Mouse (Mus musculus) megakaryocyte progenitor cell, adult 5-6 weeks (primary cell): ENCODE results near the gene Plppr5. TPM values are rescaled to one million over a fixed set of nuclear protein-coding genes. Genes with fewer than 3 reads are reported as not detected.

ENCODE experiments used
- ATAC-seq: replicated peaks from 2 replicates; pipeline ENCODE4 v1.8.0; 2016; ENCODE audit warnings: mild to moderate bottlenecking, moderate TSS enrichment, inconsistent platforms; ENCODE audit not compliant: poor library complexity
- total RNA-seq, 2 experiments: library from RNA; stranded (forward) in 1 of 2; stranded (reverse) in 1 of 2; fragments of 157-497, 149-512 nt in 1 of 2; fragments of 200-1000 nt in 1 of 2; gene quantifications; 2 replicates each; pipeline versions ENCODE4 v1.2.3 to v1.2.4; 2015 to 2017

Gene Plppr5
- total RNA-seq, 2 experiments from 2014 or later, result not detected

DNA sequence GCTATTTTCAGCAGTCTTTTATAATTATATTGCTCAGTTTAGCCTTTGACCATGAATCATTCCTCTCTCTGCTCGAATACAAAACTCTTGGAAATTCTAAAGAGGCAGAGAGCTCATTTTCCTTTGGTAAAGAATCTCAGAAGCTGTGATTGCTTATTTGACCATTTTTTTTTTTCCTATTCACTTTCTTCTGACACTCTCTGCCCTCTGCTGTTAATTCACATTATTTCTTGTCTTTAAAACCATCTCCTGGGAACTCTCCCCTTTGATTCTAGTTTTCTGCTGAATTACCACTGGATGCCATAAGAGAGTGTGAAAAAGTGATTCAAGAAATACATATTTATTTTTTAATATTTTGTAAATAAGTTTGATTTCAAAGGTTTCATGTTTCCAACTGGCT is 120.1 kb downstream of the Plppr5 start:
- ATAC-seq, result no peak

DNA sequence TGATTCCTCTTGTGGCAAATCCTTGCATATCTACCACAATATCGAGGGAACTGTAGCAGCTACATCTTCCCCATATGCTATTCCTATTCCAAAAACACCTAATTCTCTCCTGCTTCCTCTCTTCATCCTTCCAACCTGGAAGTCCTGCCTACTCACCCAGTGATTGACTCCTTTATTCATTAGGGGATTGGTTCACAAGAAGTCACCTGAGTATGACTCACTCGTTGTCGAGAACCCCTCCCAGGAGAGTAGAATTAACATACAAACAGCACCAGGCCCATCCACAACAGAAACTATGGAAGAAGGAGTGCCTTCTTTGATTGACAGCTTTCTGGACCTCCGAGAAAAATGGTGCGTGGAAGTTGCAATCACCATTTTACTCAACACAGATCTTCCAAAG is 121.7 kb downstream of the Plppr5 start:
- ATAC-seq, result no peak

DNA sequence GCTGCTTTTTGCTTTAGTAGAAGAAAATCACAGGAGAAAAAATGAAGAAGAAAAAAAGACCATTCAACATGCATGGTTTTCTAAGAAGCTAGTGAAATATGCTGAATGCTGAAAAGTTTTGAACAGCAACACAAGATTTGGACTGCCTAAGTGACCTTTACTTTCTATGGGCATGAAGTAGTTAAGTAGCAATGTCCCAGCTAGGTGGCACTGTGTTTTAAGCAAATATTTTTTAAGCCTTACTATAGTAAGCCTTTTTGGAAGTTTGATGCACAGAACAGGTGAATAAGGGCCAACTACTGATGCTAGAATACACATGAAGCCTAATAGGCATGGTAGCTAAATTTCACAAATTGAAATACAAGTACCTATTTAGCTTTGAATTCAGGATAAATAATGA is 134.2 kb downstream of the Plppr5 start:
- no peak for ATAC-seq

DNA sequence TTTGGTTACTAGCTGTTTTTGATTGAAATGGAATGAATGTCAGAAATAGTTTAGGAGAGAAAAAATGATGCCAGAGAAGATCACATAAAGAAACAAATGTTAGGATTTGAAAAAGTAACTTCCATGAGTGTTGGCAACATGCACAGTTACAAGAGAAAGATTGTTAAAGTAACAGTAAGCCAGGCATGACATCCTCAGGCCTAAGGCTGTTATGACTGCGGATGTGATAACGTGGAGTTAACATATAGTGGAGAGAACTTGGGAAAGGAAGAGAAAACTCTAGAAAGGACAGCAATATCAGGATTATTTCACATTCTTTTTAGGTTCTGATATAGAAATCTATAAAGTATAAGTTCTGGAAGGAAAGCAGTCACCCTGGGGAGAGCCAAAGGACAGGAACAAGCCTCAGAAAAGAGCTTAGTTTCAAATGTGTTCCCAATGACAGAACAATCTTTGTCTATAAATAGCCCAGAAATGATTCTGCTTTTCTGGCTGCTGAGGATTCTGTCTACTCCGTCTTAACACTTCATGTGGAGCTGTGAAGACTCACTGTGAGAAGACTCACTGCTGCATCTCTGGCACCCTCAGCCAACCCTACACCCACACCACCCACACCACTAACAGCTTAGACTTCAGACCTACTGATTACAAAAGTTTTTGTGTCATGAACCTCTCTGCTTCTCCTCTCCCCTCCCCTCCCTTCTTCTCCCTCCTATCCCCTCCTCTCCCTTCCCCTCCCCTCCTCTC is 142.1 kb downstream of the Plppr5 start:
- no peak for ATAC-seq

DNA sequence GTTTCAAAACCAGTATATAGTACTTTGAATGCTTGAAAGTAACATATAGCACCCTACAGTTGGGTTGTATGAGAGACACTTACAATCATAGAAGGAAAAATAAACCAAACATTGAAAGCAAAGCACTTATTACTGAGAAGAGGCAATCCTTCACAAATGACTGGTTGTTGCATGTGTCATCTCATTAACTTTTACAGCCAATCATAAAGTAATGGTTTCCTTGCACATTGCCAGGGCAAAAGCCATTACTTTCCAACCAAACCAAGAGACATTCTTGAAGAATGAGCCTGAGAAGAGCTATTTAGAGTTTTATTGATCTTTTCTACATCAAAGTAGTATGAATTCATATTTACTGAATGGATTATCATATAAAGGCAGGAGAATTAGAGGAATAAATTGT is 148.8 kb downstream of the Plppr5 start:
- no peak for ATAC-seq

DNA sequence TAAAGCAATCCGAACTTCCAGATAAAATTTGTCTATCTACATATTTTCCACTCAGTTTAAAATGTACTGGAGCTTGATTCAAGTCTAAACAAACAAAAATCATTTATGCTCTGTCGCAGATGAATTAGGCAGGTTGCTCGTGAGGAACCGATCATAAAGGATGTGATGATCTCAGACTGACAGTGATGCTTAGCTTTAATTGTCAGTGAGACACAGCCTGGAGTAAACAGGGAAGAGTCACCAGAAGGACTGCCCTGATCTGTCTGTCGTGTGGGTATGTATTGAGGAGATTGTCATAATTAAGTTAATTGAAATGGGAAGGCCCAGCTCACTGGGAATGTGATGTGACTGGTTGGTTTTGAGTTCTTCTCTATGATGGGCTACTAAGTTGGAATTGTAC is 149.9 kb downstream of the Plppr5 start:
- ATAC-seq, result no peak

DNA sequence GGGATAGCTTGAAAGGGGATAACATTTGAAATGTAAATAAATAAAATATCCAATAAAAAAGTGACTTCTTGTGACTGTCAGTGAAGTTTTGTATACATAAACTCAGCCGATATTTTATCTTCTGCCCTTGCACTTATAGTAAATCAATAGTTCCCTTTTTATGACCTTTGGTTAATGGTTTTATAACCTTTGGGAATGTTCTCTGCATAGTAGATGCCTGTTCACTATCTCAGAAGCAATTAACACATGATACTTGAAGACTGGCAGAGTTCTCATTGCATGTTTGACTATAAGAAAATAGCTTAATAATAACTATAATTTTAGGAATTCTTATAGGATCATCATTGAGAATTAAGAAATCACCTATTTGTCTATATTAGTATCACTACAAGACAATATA is 150.9 kb downstream of the Plppr5 start:
- ATAC-seq, result no peak

DNA sequence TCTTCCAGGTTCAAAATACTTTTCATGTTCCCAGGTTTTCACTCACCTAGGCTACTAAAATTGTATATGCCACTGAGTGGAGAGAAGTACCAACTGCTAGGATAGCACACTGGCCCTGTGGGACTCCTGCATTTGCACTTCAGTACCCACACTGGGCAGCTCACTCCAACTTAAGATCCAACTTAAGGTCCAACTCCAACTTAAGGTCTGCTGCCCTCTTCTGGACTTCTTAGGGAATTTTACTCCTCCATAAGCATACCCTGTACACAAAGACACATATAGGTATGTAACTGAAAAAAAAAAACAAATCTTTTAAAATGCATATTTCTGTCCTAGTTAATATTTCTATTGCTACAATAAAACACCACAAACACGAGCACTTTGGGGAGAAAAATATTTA is 153.5 kb downstream of the Plppr5 start:
- no peak for ATAC-seq

DNA sequence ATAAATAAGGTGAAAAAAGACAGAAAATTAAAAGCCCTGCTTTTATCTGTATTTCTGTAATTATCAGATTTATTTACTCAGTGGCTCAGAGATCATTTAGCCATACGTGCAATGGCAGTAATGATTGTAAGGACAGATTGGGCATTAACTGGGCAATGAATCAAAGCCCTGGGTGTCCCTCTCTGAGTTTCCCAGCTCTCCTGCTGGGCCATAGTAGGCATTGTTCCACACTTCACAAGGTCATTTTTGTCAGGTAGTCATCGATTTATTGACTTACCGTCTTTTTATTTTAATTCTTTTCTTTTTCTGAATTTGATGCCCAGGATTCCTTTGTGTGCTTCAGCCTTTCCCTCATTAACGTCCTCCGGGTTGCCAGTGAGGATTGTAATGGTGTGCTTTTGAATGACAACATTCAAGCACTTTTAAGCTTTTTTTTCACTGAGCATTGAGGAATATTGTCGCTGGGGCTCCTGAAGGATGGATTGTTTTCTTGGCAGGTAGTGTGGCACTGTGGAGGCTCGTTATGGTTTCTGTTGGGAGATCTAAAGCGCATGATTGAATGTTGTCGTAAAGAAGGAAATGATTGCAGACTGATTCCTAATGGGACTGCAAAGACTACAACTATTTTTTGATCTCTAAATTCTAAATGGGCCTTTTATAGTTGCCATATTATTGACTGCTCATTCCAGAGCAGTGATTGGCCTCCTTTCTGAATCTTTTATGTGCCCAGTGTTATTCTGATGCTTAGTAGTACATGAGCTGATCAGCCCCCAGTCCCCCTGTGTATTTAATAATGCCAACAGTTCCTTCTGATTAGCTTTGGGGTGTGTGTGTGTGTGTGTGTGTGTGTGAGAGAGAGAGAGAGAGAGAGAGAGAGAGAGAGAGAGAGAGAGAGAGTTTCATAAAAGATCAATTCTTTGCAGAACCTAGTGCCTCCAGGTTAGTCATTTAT is 154.8 kb downstream of the Plppr5 start:
- ATAC-seq, result no peak

DNA sequence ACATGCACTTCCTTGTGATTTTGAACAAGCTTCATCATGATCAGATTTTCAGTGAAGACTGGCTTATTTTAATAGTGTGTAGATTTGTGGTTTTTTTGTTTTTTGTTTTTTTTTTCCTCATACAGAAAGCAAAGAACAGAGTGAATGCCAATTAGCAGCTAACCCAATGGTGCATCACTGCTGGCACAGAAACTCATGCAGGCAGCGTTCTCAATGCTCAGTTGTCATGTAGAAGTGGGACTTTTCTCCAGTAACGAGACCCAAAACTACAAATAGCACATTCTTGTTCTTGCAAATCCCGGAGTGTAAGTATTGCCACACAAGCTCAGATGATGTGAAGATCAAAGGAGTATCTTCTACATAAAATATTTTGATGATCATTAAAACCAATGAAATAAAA is 156.9 kb downstream of the Plppr5 start:
- no peak for ATAC-seq

DNA sequence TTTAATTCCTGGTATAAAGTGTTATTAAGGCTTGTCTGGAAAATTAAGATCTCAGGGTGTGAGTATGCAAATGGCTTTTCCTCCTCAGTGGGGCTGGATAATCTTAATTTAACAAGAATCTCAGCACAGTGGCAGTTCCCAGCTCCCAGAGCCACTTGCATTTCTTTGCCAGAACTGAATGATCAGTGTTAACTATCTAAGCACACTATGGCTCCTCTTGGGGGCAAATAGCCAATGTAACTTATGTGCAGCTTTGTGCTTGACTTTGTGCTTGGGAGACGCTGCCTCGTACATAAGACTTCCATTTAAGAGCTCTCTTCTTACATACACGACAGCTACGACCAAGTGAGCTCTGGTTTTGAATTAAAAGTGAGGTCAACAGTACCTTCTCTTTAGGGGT is 158.0 kb downstream of the Plppr5 start:
- ATAC-seq, result no peak

Other genes starting within 250 kb of the Plppr5 start
- gene Plppr4, start 214.0 kb upstream of the Plppr5 start, total RNA-seq (2015), result not detected in 2 replicates
- not detected in 2 replicates for gene Plppr4, start 214.0 kb upstream of the Plppr5 start, total RNA-seq (2017)